Mouse (Mus musculus) liver, embryonic 13.5 days (tissue): ENCODE measurements around the gene Tmem94. TPM values are rescaled to one million over a fixed set of nuclear protein-coding genes. Genes with fewer than 3 reads are reported as not detected.

ENCODE experiments used
- ATAC-seq: fragments of 200-750 bp; cut with Nextera tagmentation; 2 replicates; pipeline ENCODE4 v1.8.0; 2017; ENCODE audit warnings: low read depth, mild to moderate bottlenecking, moderate number of reproducible peaks, moderate library complexity
- DNase-seq: peaks from one replicate; pipeline ENCODE4 v3.0.0; 2022
- H3K27ac ChIP-seq: fragments of 300-500 bp; sonication (generic); 2 replicates; pipeline ENCODE4 v1.5.1; 2015; ENCODE audit warnings: moderate library complexity, mild to moderate bottlenecking, inconsistent platforms
- H3K27me3 ChIP-seq: fragments of 300-500 bp; sonication (generic); 2 replicates; pipeline ENCODE4 v1.6.1; 2015; ENCODE audit warnings: mild to moderate bottlenecking, inconsistent platforms
- H3K36me3 ChIP-seq: fragments of 300-500 bp; sonication (generic); 2 replicates; pipeline ENCODE4 v1.6.1; 2015; ENCODE audit warnings: mild to moderate bottlenecking, inconsistent platforms
- H3K4me1 ChIP-seq: fragments of 300-500 bp; sonication (generic); replicated peaks from 2 replicates; pipeline ENCODE4 v1.6.1; 2015; ENCODE audit warnings: inconsistent platforms
- H3K4me2 ChIP-seq: fragments of 300-500 bp; sonication (generic); 2 replicates; pipeline ENCODE4 v1.6.1; 2015; ENCODE audit warnings: inconsistent platforms, mild to moderate bottlenecking, moderate library complexity
- H3K4me3 ChIP-seq: fragments of 300-500 bp; sonication (generic); replicated peaks from 2 replicates; pipeline ENCODE4 v1.5.1; 2015; ENCODE audit warnings: mild to moderate bottlenecking, inconsistent platforms
- H3K9ac ChIP-seq: fragments of 300-500 bp; sonication (generic); 2 replicates; pipeline ENCODE4 v1.6.1; 2015; ENCODE audit warnings: mild to moderate bottlenecking, inconsistent platforms
- H3K9me3 ChIP-seq: fragments of 300-500 bp; sonication (generic); replicated peaks from 2 replicates; pipeline ENCODE4 v1.6.1; 2016; ENCODE audit warnings: inconsistent platforms
- WGBS: fragments of 180-500 bp; shearing (Covaris S2); methylation state at CpG from one replicate; pipeline ENCODE4 v1.1.7; 2015; ENCODE audit not compliant: insufficient replicate concordance; 5-methylcytosine and 5-hydroxymethylcytosine counted together
- polyA plus RNA-seq: library from polyadenylated mRNA; unstranded; fragments of >200 nt; fragmentation: Nextera tagmentation; extraction: Ambion mirVana; gene quantifications from 2 replicates; pipeline ENCODE4 v1.2.1, GENCODE M21; 2015

Tmem94 gene
- polyA plus RNA-seq, 1 experiment from 2014 or later, result 8.2 TPM

- no peak overlapping the region for H3K9ac ChIP-seq
- peak overlapping the region; percentile 90 for H3K4me3 ChIP-seq
- no peak for DNase-seq
- peak overlapping the region; percentile 89; the same call in 1 of the 2 replicates for H3K27ac ChIP-seq
- no peak for ATAC-seq
- peaks cover 60% of the 10 kb centered on the region for H3K4me1 ChIP-seq
- no peaks in the 10 kb centered on the region for H3K27me3 ChIP-seq
- no peaks in the 10 kb centered on the region for H3K9me3 ChIP-seq
- peaks cover 4% of the 10 kb centered on the region; the same call in 1 of the 2 replicates for H3K36me3 ChIP-seq
- H3K4me2 ChIP-seq, result peak overlapping the region; percentile 91
- 80% methylated on average over 8 of the region's 8 CpGs for WGBS
Measured at GRCm38 (mm10) chr11:115766981-115767380, 1.7 kb downstream of the Tmem94 start.

DNA sequence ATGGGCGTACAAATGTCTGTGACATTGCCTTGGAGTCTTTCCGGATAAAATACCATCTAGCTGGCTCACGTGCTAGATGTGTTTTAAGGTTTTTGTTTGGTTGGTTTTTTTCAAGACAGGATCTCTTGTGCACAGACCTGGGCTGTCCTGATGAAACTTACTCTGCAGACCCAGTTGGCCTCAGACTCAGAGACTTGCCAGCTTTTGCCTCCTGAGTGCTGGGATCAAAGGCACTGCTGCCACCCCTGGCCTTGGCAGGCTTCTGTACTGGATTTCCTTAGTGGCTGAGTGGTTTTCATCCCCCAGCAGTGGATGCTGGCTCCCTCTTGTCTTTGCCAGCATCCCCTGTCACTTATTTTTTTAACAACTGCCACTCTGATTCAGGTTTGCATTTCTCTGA lies 3.7 kb downstream of the Tmem94 start:
- WGBS, result 85% methylated on average over 3 of the region's 3 CpGs
- Histone ChIP-seq H3K27me3 (no peaks in the 10 kb centered on the region), H3K9me3 (no peaks in the 10 kb centered on the region), H3K9ac (no peak overlapping the region), H3K4me2 (no peak overlapping the region), H3K4me3 (no peak overlapping the region), H3K36me3 (peaks cover 9% of the 10 kb centered on the region; the same call in 1 of the 2 replicates), H3K27ac (peak overlapping the region; percentile 66; the same call in 1 of the 2 replicates), H3K4me1 (peaks cover 61% of the 10 kb centered on the region)
- no peak for DNase-seq
- ATAC-seq, result no peak

GRCm38 (mm10) chr11:115774653-115775052 lies 9.4 kb downstream of the Tmem94 start:
- Histone ChIP-seq H3K9me3 (no peaks in the 10 kb centered on the region), H3K27me3 (no peaks in the 10 kb centered on the region), H3K27ac (no peak overlapping the region), H3K4me2 (no peak overlapping the region), H3K4me1 (peaks cover 71% of the 10 kb centered on the region), H3K36me3 (peaks cover 12% of the 10 kb centered on the region), H3K4me3 (no peak overlapping the region), H3K9ac (no peak overlapping the region)
- DNase-seq, result no peak
- WGBS, result 49% methylated on average over 4 of the region's 4 CpGs
- ATAC-seq, result no peak

DNA sequence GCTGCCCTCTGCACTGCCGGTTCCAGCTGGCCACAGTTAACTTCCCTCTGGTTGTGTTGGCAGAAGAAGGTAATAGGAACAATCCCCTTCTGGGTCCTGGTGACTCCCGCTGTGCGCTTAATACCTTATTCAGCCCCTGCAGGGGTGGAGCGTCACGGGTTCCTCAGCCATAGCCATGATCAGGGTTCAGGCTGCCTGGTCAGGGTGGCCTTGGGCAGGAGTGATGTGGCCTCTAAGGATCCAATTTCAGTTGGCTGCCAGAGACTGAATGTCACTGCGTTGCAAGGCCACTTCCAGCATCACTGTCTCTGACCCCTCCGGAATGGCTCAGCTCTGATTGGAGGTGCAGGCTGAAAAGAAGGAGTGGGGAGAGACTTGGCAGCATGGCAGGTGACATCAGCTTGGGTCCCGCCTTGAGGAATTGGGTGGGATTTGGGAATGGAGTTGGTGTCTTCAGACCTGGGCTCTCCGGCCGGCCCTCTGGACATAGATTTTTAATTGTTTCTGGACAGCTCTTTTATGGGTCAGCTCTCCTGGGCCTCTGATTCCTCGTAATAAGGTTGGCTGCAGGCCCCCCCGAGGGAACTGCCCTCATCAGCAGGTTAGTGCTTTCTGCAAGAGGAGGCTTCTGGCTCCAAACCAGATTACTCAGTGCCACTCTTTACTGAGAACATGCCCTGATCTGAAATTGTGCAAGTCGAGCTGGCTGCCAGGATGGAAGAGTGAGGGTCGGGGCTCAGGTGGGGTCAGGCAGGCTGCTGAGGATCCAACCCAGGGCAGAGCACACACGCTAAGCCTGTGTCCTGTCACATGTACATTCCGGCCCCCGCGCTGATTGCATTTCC lies 10.8 kb downstream of the Tmem94 start:
- no peak for DNase-seq
- peak overlapping the region; percentile 99; the same call in 1 of the 2 replicates for H3K27ac ChIP-seq
- H3K4me1 ChIP-seq, result peaks cover 71% of the 10 kb centered on the region
- H3K4me2 ChIP-seq, result no peak overlapping the region
- no peak overlapping the region for H3K4me3 ChIP-seq
- no peaks in the 10 kb centered on the region for H3K27me3 ChIP-seq
- no peaks in the 10 kb centered on the region for H3K9me3 ChIP-seq
- WGBS, result 75% methylated on average over 18 of the region's 18 CpGs
- no peak for ATAC-seq
- no peak overlapping the region for H3K9ac ChIP-seq
- peaks cover 14% of the 10 kb centered on the region for H3K36me3 ChIP-seq

DNA sequence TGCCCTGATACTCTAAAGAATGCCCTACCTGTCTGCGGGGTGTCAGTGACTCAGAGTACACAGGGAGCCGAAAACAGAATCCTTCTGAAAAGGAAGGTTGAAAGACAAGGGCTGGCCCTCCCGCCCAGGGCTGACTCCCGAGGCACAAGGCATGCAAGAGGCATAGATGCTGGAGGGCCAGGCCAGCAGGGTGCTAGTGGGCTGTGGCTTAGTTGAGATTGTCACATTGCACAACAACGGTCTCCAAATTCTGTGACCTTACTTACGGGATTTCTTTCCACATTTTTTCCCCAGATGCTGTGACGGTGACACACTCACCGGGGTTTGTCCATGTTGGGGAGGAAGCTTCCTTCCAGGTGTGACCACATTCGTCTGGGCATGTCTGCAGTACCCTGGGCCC lies 11.7 kb downstream of the Tmem94 start:
- no peak for DNase-seq
- 0 out of 2 replicates have a peak overlapping the region, but pooled peaks have one; percentile 2 for H3K9ac ChIP-seq
- H3K4me2 ChIP-seq, result no peak overlapping the region
- peak overlapping the region; percentile 99 for H3K27ac ChIP-seq
- ATAC-seq, result no peak
- peaks cover 76% of the 10 kb centered on the region for H3K4me1 ChIP-seq
- 79% methylated on average over 9 of the region's 9 CpGs for WGBS
- no peak overlapping the region for H3K4me3 ChIP-seq
- H3K36me3 ChIP-seq, result peaks cover 23% of the 10 kb centered on the region
- no peaks in the 10 kb centered on the region for H3K9me3 ChIP-seq
- no peaks in the 10 kb centered on the region for H3K27me3 ChIP-seq

DNA sequence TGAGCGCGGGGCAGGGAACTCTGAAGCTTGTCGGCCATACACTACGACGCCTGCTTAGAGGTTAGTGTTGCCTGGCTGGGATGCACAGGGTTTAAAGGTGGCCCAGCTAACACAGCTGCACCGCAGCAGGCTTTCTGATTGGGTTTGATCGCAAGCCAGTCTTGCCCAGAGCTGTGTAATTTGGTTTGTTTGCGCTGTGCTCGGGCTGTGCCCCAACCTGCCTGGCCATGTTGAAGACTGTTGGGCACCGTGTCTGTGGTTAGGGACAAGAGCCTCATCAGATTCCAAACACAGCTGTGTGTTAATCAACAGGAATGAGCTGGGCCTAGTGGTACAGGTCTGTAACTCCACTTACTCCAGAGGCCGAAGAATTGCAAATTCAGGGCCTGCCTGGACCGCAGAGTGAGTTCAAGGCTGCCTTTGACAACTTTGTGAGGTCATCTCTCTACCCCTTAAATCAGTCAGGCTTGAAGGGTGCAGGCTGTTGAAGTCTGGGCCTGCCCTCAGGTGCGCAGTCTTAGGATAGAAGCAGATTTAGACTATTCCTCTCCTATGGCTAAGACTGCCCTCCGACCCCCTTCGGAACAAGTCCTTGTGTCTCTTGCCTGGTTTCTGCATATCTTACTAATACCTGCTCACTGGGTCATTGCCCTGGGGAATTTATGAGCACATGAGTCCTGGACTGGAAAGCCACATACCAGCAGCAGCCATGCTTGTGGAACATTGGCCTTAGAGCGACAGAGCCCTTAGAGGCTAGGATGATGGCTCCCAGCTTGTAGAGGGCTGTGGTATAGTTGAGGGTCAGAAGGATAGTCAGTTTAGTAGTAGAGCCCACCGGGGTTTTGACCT lies 12.5 kb downstream of the Tmem94 start:
- Histone ChIP-seq H3K36me3 (peaks cover 25% of the 10 kb centered on the region), H3K9me3 (no peaks in the 10 kb centered on the region), H3K4me3 (no peak overlapping the region), H3K27me3 (no peaks in the 10 kb centered on the region), H3K4me1 (peaks cover 82% of the 10 kb centered on the region), H3K4me2 (no peak overlapping the region), H3K27ac (peak overlapping the region; percentile 99), H3K9ac (0 out of 2 replicates have a peak overlapping the region, but pooled peaks have one; percentile 2)
- WGBS, result 83% methylated on average over 17 of the region's 17 CpGs
- ATAC-seq (no peak), DNase-seq (no peak)

DNA sequence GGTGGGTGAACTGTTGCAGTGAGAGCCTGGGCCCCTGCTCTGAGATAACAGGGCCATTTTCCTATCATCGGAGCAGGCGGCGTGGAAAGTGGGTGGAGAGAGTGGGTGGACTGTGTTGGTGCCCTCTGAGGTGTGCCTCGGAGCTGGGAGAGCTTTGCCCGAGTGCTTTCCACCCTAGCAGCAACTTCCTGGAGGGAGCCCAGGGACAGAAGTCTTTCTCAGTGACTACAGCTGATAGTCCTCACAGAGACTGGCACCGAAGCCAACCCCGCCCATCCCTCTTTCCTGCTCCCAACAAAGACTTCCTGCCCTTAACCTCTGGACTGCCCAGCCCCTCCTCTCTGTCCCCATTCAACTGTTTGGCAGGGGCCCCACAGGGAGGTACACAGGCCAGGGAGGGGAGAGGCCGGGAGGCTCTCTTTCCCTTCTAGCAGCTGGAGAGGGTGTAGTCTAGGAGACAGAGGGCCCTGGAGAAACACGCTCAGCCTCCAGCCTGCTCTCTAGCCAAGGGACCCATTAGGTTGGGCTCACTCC lies 13.9 kb downstream of the Tmem94 start:
- H3K9me3 ChIP-seq, result no peaks in the 10 kb centered on the region
- ATAC-seq, result peak; percentile 94
- peaks cover 82% of the 10 kb centered on the region for H3K4me1 ChIP-seq
- peak overlapping the region; percentile 42 for H3K4me3 ChIP-seq
- peak overlapping the region; percentile 99 for H3K27ac ChIP-seq
- H3K36me3 ChIP-seq, result peaks cover 26% of the 10 kb centered on the region
- peak overlapping the region; percentile 73 for H3K4me2 ChIP-seq
- peak; percentile 78 for DNase-seq
- no peaks in the 10 kb centered on the region for H3K27me3 ChIP-seq
- peak overlapping the region; percentile 73 for H3K9ac ChIP-seq
- under 1% methylated on average over 9 of the region's 9 CpGs for WGBS

DNA sequence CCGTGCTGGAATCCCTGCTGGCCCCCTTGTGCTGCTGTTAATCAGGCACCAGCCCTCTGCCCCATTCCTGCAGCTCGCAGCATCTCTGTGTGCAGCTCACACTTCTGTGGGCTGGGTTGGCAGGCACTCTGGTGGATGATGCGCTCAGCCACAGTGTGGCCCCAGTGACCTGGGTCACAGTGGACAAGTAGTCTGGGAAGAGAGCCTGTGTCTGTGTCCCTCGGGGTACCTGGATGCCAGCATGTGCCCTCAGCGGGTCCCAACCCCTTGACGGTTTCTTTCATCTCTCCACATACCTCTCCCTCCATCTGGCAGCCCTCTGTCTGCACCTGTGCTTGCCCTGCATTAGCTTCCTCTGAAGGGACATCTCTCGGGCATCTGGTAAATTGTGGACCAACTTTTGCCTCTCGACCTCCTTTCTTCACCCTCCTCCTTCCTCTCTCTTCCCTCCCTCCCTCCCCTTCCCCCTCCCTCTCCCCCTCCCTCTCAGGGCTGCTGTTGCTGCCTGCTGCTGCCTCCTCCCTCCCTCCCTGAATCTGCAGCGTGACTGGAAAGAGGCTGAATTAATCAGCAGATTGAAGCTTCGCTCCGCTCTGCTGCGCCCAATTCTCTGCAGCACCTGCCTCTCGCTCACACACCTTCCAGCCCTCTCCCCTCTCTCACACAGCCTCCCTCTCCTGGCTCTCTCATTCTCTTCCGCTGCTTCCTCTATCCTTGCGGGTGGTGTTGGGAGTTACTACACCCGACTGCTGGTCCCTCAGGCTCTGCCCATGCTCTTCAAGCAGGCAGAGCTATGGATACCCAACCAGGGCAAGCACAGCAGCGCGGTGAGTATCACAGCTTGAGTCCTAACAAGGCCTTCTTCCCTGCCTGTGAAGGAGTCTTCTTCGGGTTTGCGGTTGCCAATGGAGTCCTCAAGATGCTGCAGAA lies 15.2 kb downstream of the Tmem94 start:
- Histone ChIP-seq H3K27me3 (no peaks in the 10 kb centered on the region), H3K27ac (peak overlapping the region; percentile 99), H3K9ac (peak overlapping the region; percentile 73)

DNA sequence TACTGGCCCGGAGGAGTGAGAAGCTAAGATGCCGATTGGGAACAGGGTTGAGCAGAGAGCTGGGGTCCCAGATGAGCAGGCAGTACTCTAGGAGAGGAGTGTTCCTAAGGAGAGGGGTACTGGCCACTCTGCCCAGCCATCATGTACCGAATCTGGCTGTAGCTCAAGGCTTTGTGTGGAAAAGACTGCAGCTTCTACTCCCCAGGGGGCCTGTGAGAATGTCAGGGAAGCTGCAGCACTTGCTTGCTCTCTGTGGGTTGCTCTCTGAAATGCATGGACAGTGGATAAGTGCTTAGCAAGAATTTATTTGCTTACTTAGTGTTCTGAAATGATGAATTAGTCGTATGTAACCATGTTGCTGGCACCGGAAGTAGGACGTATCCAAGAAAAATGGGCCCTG lies 21.2 kb downstream of the Tmem94 start:
- ATAC-seq, result no peak
- peaks cover 69% of the 10 kb centered on the region for H3K36me3 ChIP-seq

More for the DNA sequence above, 15.2 kb downstream of the Tmem94 start:
- no peak for DNase-seq
- 0 out of 2 replicates have a peak overlapping the region, but pooled peaks have one; percentile 42 for H3K4me3 ChIP-seq
- peak overlapping the region; percentile 73 for H3K4me2 ChIP-seq
- peaks cover 85% of the 10 kb centered on the region for H3K4me1 ChIP-seq
- peaks cover 28% of the 10 kb centered on the region for H3K36me3 ChIP-seq
- no peak for ATAC-seq
- H3K9me3 ChIP-seq, result no peaks in the 10 kb centered on the region
- WGBS, result 40% methylated on average over 20 of the region's 20 CpGs

DNA sequence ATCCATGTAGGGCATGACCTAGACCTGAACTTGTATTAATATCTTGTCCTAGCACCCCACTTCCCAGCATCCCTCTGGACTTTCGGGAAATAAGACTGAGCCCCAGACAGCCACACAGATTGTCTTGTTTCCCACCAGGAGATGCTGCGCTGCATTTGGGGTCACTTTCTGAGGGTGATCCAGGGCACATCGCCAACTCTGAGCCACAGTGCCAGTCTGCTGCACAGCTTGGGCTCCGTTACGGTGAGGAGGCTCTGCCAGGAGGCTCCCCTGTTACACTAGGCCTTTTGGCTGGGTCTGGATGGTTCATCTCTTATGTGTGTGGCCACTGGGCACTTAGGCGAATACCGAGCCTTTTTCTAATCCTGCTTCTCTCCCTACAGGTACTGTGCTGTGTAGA lies 24.6 kb downstream of the Tmem94 start:
- peaks cover 88% of the 10 kb centered on the region for H3K36me3 ChIP-seq
- no peaks in the 10 kb centered on the region for H3K9me3 ChIP-seq

More for the DNA sequence above, 21.2 kb downstream of the Tmem94 start:
- Histone ChIP-seq H3K27me3 (no peaks in the 10 kb centered on the region), H3K4me2 (no peak overlapping the region), H3K27ac (no peak overlapping the region), H3K4me1 (peaks cover 33% of the 10 kb centered on the region), H3K9me3 (no peaks in the 10 kb centered on the region), H3K4me3 (no peak overlapping the region), H3K9ac (no peak overlapping the region)
- no peak for DNase-seq
- WGBS, result 88% methylated on average over 6 of the region's 6 CpGs

More for the DNA sequence above, 24.6 kb downstream of the Tmem94 start:
- Histone ChIP-seq H3K27ac (no peak overlapping the region), H3K27me3 (no peaks in the 10 kb centered on the region), H3K4me3 (no peak overlapping the region), H3K4me1 (peaks cover 14% of the 10 kb centered on the region), H3K9ac (no peak overlapping the region), H3K4me2 (no peak overlapping the region)
- 93% methylated on average over 7 of the region's 7 CpGs for WGBS
- DNase-seq (no peak), ATAC-seq (no peak)
